In the genomic region with DNA sequence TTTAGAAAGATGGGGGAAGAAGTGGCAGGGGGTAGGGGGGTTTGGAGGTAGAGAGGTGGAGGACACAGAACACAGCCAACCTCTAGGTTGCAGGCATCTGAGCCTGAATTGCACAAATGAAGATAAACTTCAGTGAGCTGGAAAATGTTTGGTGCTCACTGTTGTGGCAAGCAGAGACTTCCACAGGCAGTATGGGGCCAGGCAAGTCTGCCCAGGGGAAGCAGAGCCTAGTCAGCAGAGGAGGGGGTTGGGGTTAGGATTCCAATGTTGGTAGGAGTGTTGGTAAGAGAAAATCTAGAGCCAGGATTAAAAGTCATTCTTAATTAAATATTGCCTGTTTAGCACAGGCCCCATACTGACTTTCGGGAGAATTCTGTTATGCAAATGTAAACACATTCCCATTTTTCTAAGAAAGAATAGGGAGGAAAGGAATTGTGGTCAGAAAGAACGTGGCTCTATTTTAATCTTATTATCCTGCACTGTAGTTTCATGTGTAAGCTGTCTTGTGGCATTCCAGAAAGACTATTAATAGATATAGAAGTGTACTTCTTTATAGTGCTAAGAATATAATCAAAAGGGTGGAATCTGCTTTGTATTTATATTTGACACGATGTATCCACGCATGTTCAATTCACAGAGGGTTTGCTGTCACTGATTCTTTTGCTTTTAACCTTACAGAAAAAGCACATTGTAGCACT, we compare ENCODE assay signal across 17 mouse cellular contexts. TPM values are rescaled to one million over a fixed set of nuclear protein-coding genes. Genes with fewer than 3 reads are reported as not detected.
"Had no signal": no experiment of that assay in that cellular context is flagged by ENCODE, and none has a peak within 500 bp of the region (broad histone marks: within the 10 kb centered on the region; RNA-seq: fewer than 3 reads in every experiment).

No protein-coding gene starts in this region.

- H3K27me3 ChIP-seq: liver, embryonic 15.5 days; neural tube, embryonic 15.5 days had no signal

- DNase-seq: kidney, postnatal 14 days; lung, adult 2 months; lung, postnatal 36 days; midbrain, embryonic 14.5 days; right cerebral cortex, postnatal 4 days; spleen, adult 18-20 months; thymus, adult 18-20 months; thymus, postnatal 14 days had no signal

- H3K4me3 ChIP-seq: left cerebral cortex, adult 2 months; limb, embryonic 10.5 days; liver, embryonic 15.5 days; midbrain, embryonic 10.5 days; myocyte; neural tube, embryonic 15.5 days had no signal

- H3K36me3 ChIP-seq: limb, embryonic 10.5 days; liver, embryonic 15.5 days; midbrain, embryonic 10.5 days; neural tube, embryonic 15.5 days had no signal

- H3K27ac ChIP-seq: left cerebral cortex, adult 2 months; limb, embryonic 10.5 days; liver, embryonic 15.5 days; midbrain, embryonic 10.5 days; neural tube, embryonic 15.5 days had no signal

- H3K9me3 ChIP-seq: limb, embryonic 10.5 days; liver, embryonic 15.5 days; midbrain, embryonic 10.5 days; neural tube, embryonic 15.5 days had no signal

- H3K9ac ChIP-seq: liver, embryonic 15.5 days; neural tube, embryonic 15.5 days had no signal

- H3K4me1 ChIP-seq: limb, embryonic 10.5 days; liver, embryonic 15.5 days; neural tube, embryonic 15.5 days had no signal

- H3K4me2 ChIP-seq: liver, embryonic 11.5 days; liver, embryonic 15.5 days; neural tube, embryonic 15.5 days had no signal

- ATAC-seq: lung, postnatal 0 days had no signal

RNA-seq across cellular contexts. Expression of a gene that starts 19.2 kb away (rescaled TPM):
- total RNA-seq: megakaryocyte progenitor cell, adult 5-6 weeks had no signal
- polyA plus RNA-seq: myocyte had no signal
